Mouse (Mus musculus) lung, adult 2 months (tissue): Measurements from ENCODE around the gene Amotl2. TPM values are rescaled to one million over a fixed set of nuclear protein-coding genes. Genes with fewer than 3 reads are reported as not detected.

Source experiments
- DNase-seq: peaks from one replicate; pipeline ENCODE4 v3.0.0; 2022
- H3K4me1 ChIP-seq: fragments of 200-500 bp; 2 replicates; pipeline ENCODE4 v1.6.1; 2011; ENCODE audit warnings: low read length; ENCODE audit not compliant: control insufficient read depth, insufficient read depth
- H3K4me3 ChIP-seq: fragments of 200-500 bp; replicated peaks from 2 replicates; pipeline ENCODE3; 2011; ENCODE audit warnings: low read depth, mild to moderate bottlenecking, control low read depth, low read length; ENCODE audit errors: extremely low read depth
- CTCF ChIP-seq: fragments of 200-500 bp; IDR thresholded peaks from 2 replicates; pipeline ENCODE4 v1.5.1; 2011; ENCODE audit warnings: mild to moderate bottlenecking, low read length, control low read depth; ENCODE audit not compliant: insufficient read depth
- POLR2A ChIP-seq: fragments of 200-500 bp; IDR thresholded peaks from 2 replicates; pipeline ENCODE4 v1.6.1; 2011; ENCODE audit warnings: low read depth, mild to moderate bottlenecking, control low read depth, low read length, borderline replicate concordance; ENCODE audit errors: extremely low read depth
- WGBS: fragments of 180-500 bp; shearing (Covaris S2); methylation state at CpG from one replicate; pipeline ENCODE4 v1.1.7; 2018; 5-methylcytosine and 5-hydroxymethylcytosine counted together
- polyA plus RNA-seq: library from polyadenylated mRNA; depleted of rRNA; stranded (reverse); fragments of >200 nt; gene quantifications from 2 replicates; pipeline ENCODE4 v1.2.3, GENCODE M21; 2012

Amotl2 gene
- polyA plus RNA-seq, 1 experiment = 101 TPM

GRCm38 (mm10) chr9:102692564-102693475 lies 23.7 kb upstream of the Amotl2 start:
- DNase-seq = no peak
- TF ChIP-seq POLR2A (no peak), CTCF (no peak)
- 54% methylated on average over 9 of the region's 9 CpGs for WGBS
- Histone ChIP-seq H3K4me1 (no peaks in the 10 kb centered on the region), H3K4me3 (no peak overlapping the region)

DNA sequence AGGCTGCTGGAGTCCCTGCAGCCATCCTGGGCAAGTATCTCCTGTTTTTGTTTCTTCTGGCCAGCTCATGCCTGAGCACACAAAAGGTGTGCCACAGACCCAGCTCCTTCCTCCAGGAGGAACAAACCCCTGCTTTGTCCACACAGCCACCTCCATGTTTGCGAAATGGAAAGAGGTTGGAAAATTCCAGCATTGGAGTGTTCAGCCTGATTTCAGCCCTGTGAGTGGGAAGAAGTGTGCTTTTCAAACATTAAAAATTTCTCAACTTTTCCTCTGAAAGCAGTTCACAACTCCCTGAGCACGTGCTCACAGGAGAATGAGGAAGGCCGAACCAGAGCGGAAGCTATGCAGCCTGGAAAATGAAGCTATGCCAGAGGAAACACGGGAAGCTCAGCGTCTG lies 15.4 kb upstream of the Amotl2 start:
- peak; percentile 33 for DNase-seq
- TF ChIP-seq CTCF = no peak
- TF ChIP-seq POLR2A = no peak
- Histone ChIP-seq H3K4me1 (no peaks in the 10 kb centered on the region), H3K4me3 (no peak overlapping the region)
- WGBS = 63% methylated on average over 6 of the region's 6 CpGs

- TF ChIP-seq CTCF = no peak
- TF ChIP-seq POLR2A = no peak
- DNase-seq = peak; percentile 54
- Histone ChIP-seq H3K4me3 (no peak overlapping the region), H3K4me1 (peaks cover 12% of the 10 kb centered on the region)
- 45% methylated on average over 15 of the region's 15 CpGs for WGBS
Measured at GRCm38 (mm10) chr9:102709504-102710135, 6.9 kb upstream of the Amotl2 start.

GRCm38 (mm10) chr9:102710520-102710919 lies 6.0 kb upstream of the Amotl2 start:
- TF ChIP-seq POLR2A = no peak
- TF ChIP-seq CTCF = no peak
- no peak for DNase-seq
- Histone ChIP-seq H3K4me3 (no peak overlapping the region), H3K4me1 (peaks cover 18% of the 10 kb centered on the region)
- WGBS = 54% methylated on average over 5 of the region's 5 CpGs

DNA sequence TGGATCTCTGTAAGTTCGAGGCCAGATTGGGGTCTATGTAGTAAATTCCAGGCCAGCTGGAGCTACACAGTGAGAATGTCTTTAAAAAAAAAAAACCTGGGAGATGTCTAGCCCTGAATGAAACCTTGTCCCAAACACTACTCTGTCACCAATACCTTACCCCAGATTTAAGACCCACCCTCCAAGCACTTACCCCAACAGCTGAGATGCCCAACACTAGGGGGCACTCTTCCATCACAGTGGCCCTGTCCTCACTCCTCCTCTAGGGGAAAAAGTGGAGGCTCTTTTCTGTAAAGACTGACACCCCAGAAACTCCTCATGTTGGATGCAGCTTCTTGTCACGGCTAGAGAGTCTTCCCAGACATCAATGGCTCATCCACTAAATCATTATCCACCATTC lies 2.7 kb upstream of the Amotl2 start:
- DNase-seq = peak; percentile 63
- 69% methylated on average over 2 of the region's 2 CpGs for whole genome bisulfite sequencing
- no peak for TF ChIP-seq POLR2A
- TF ChIP-seq CTCF = peak; percentile 88
- Histone ChIP-seq H3K4me3 (no peak overlapping the region), H3K4me1 (peaks cover 22% of the 10 kb centered on the region)

DNA sequence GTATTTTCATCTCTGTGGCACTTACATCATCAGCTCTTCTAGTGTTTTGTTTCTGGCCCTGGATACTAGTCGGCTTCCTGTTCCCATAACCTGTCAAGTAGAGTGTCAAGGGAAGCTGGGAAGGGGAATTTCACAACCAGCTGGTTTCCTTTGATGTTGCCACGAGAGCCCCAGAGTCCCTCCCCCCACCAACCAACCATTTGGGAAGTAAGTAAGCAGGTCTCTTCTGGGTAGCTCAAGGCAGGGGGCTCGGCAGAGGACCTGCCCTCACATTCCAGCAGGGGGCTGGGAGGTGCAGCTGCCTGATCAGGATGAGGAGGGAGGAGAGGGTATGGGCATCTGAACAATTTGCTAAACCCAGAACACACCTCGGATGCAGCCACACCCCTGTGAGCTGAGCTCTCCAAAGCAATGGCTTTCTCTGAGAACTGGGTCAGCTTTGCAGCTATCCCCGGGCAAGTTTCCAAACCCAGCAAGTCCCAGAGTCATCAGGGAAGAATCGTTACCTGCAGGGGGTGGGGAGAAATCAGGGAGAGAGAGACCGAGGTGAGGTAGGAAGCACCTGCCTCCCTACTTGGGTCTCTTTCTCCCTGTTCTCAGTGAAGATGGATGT lies 1.5 kb upstream of the Amotl2 start:
- TF ChIP-seq POLR2A (no peak), CTCF (no peak)
- DNase-seq = peak; percentile 72
- H3K4me3 ChIP-seq = no peak overlapping the region
- 10% methylated on average over 7 of the region's 7 CpGs for WGBS
- peaks cover 15% of the 10 kb centered on the region for H3K4me1 ChIP-seq

- DNase-seq = no peak
- WGBS = 54% methylated on average over 2 of the region's 2 CpGs
- Histone ChIP-seq H3K4me1 (peaks cover 13% of the 10 kb centered on the region), H3K4me3 (no peak overlapping the region)
- TF ChIP-seq CTCF (no peak), POLR2A (no peak)
Measured at GRCm38 (mm10) chr9:102715506-102715900, 969 bp upstream of the Amotl2 start.

DNA sequence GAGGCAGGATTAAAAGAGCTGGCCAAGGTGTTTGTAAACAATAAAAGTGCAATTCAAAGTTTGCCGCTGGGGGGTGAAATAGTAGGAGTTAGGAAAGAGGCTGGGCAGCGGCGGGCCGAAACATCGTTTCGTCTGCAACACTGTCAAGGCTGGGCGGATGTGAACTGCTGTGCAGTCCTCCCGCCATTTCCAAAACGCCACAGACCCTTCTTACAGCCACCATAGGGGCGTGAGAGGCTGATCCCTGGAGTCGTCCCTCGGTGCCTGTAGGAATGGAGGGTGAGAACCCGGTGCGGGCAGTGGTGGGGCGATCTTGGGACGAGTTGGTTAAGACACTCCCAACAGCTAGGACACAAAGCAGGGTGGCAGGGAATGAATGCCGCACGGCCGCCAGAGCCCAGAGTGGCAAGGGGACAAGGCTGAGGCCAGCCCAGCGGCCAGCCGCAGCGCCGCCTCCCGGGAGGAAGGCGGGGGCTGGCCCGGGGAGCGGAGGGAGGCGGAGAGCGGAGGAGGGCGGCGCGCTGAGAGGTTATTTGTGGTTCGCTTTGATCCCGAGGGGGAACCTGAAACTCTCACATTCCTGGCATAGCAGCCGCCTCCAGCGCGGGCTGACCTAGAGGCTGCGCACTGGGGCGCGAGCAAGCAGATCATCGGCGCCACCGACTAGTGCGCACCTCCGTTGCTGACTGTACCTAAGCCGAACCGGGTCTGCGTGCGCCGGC lies 853 bp downstream of the Amotl2 start:
- H3K4me3 ChIP-seq = peak overlapping the region; percentile 78
- TF ChIP-seq CTCF (0 out of 2 replicates have a peak, but pooled peaks have one; percentile 12), POLR2A (peak; percentile 94)
- DNase-seq = peak; percentile 92
- H3K4me1 ChIP-seq = peaks cover 13% of the 10 kb centered on the region
- WGBS = under 1% methylated on average over 45 of the region's 50 CpGs

GRCm38 (mm10) chr9:102717886-102718643 lies 1.6 kb downstream of the Amotl2 start:
- peak; percentile 89 for DNase-seq

More at GRCm38 (mm10) chr9:102717886-102718643, 1.6 kb downstream of the Amotl2 start:
- TF ChIP-seq CTCF = no peak
- peak; percentile 51 for TF ChIP-seq POLR2A
- H3K4me1 ChIP-seq = peaks cover 17% of the 10 kb centered on the region
- under 1% methylated on average over 52 of the region's 52 CpGs for WGBS
- H3K4me3 ChIP-seq = peak overlapping the region; percentile 73
